Mouse (Mus musculus): ENCODE measurements around the gene Slc24a3. TPM values are rescaled to one million over a fixed set of nuclear protein-coding genes. Genes with fewer than 3 reads are reported as not detected.

Gene Slc24a3
- polyA plus RNA-seq, 1 experiment from 2014 or later = 3.1 TPM

DNA sequence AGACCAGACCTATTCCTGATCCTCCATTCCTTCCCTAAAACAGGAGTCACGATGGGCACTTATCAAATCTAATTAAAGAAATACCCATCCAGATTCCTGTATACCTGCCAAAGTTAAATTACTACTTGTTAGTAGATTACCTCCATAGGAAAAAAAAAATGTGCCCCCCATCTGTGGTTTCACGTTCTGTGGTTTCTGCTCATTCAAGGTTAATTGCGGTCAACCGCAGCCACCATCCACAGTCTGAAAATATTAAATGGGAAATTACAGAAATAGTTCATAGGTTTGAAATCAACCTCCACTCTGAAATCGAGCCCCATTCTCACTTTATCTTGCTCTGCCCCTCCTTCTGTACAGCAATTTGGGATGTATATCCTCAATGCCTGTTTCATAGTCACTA, 440.3 kb downstream of the Slc24a3 start:
- Histone ChIP-seq H3K4me1 (ENCODE audit: control insufficient read depth, insufficient read depth, low read length) (no peaks in the 10 kb centered on the region), H3K27me3 (replicated peaks; ENCODE audit: control insufficient read depth, insufficient read depth, low read length) (no peaks in the 10 kb centered on the region), H3K4me2 (ENCODE audit: low read length) (no peak overlapping the region), H3K36me3 (ENCODE audit: control insufficient read depth, insufficient read depth, low read length) (no peaks in the 10 kb centered on the region), H3K9ac (ENCODE audit: low read length) (no peak overlapping the region), H3K27ac (ENCODE audit: low read depth, low read length) (no peak overlapping the region), H3K9me3 (replicated peaks; ENCODE audit: control insufficient read depth, low read length) (no peaks in the 10 kb centered on the region), H3K4me3 (ENCODE audit: low read depth, low read length) (no peak overlapping the region)
- WGBS = 93% methylated on average over 5 of the region's 5 CpGs
- DNase-seq (ENCODE audit: low spot score) = no peak
- ATAC-seq = no peak

DNA sequence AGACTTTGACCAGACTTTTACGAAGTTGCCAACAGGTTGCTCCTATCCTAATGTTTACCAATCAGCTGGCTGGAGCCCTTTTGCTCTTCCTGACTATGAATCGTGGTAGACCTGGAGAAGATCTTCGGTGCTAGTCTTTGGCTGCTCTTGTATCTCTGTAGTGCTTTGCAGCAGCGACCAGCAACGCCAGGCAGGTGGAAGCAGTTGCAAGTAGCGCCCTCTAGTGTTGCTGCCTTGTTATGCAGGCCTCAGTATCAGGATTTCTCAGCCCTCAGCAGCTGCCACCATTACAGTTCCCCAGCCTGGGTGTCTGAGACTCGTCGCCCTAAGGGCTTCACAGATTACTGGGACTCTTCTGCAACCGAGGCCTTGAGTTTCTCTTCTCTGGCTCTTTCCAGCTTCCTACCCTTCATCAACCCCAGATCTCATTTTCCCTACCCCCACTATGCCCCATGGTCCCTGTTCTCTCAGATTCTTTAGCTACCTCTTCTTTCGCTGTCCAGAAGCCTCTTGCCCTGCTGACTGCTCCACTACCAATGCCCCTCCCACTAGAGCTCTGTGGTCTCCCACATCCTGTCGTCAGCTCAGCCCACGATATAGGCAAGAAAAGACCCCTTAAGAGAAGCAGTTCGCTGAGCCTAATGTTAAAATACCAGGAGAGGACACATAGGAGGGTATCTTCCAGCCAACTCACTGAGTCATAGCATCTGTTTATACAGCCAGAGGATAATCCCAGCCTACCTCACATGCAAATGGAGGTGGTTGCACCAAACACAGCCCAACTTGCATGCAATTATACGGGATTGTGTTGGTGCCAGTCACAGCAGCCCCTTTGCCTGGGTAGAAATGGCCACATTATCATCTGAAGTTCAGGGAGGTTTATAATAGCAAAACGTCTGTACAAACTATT, 443.5 kb downstream of the Slc24a3 start:
- no peaks in the 10 kb centered on the region for H3K4me1 ChIP-seq (ENCODE audit: control insufficient read depth, insufficient read depth, low read length)
- H3K9me3 ChIP-seq (replicated peaks; ENCODE audit: control insufficient read depth, low read length) = no peaks in the 10 kb centered on the region
- ATAC-seq (no peak), DNase-seq (ENCODE audit: low spot score) (peak; percentile 48)
- H3K4me2 ChIP-seq (ENCODE audit: low read length) = no peak overlapping the region
- H3K9ac ChIP-seq (ENCODE audit: low read length) = no peak overlapping the region
- no peaks in the 10 kb centered on the region for H3K36me3 ChIP-seq (ENCODE audit: control insufficient read depth, insufficient read depth, low read length)
- no peak overlapping the region for H3K27ac ChIP-seq (ENCODE audit: low read depth, low read length)
- WGBS = 44% methylated on average over 15 of the region's 15 CpGs
- no peak overlapping the region for H3K4me3 ChIP-seq (ENCODE audit: low read depth, low read length)
- no peaks in the 10 kb centered on the region for H3K27me3 ChIP-seq (replicated peaks; ENCODE audit: control insufficient read depth, insufficient read depth, low read length)

DNA sequence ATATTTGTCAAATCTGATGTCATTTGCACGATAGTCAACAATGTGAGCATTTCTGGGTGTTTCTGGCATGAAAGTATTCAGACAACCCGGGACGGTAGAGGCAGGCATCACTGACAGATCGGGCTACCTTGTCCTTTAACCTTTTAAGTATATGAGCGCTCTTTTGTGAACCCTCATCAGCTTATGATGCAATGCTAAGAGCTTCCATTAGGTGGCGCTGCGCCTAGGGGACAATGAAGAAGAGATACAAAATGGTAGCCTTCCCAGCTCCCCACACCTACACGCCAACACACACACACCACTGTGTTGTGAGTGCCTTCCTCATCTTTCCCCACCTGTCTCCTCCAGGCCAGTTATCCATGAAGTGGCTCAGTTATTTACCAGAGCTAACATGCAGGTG, 445.4 kb downstream of the Slc24a3 start:
- ATAC-seq (no peak), DNase-seq (ENCODE audit: low spot score) (no peak)
- Histone ChIP-seq H3K9ac (ENCODE audit: low read length) (no peak overlapping the region), H3K9me3 (replicated peaks; ENCODE audit: control insufficient read depth, low read length) (no peaks in the 10 kb centered on the region), H3K27me3 (replicated peaks; ENCODE audit: control insufficient read depth, insufficient read depth, low read length) (no peaks in the 10 kb centered on the region), H3K27ac (ENCODE audit: low read depth, low read length) (no peak overlapping the region), H3K4me3 (ENCODE audit: low read depth, low read length) (no peak overlapping the region), H3K36me3 (ENCODE audit: control insufficient read depth, insufficient read depth, low read length) (no peaks in the 10 kb centered on the region), H3K4me2 (ENCODE audit: low read length) (no peak overlapping the region), H3K4me1 (ENCODE audit: control insufficient read depth, insufficient read depth, low read length) (no peaks in the 10 kb centered on the region)
- WGBS = 73% methylated on average over 8 of the region's 8 CpGs

DNA sequence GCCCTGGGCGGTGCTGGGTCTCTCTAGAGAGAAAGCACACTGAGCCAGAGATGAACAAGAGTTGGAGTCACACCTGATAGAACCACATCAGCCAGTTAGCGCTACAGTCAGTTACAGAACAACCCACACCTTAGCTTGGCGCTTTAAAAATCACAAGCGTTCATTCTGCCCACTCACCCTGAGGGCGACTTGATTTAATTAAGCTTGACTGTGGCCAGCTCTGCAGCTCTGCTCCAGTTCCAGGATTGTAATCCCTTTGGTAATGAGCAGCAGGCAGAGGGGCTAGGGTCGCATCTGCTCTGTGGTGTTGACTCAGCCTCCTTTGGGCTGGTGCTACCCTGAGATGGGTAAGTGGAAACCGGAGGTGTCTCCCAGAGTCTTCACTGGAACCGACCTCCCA, 446.2 kb downstream of the Slc24a3 start:
- no peaks in the 10 kb centered on the region for H3K4me1 ChIP-seq (ENCODE audit: control insufficient read depth, insufficient read depth, low read length)
- H3K27ac ChIP-seq (ENCODE audit: low read depth, low read length) = no peak overlapping the region
- no peak overlapping the region for H3K4me2 ChIP-seq (ENCODE audit: low read length)
- no peaks in the 10 kb centered on the region for H3K27me3 ChIP-seq (replicated peaks; ENCODE audit: control insufficient read depth, insufficient read depth, low read length)
- no peak overlapping the region for H3K9ac ChIP-seq (ENCODE audit: low read length)
- no peak overlapping the region for H3K4me3 ChIP-seq (ENCODE audit: low read depth, low read length)
- 0 out of 2 replicates have a peak, but pooled peaks have one; percentile 26 for ATAC-seq
- WGBS = 83% methylated on average over 8 of the region's 8 CpGs
- no peaks in the 10 kb centered on the region for H3K9me3 ChIP-seq (replicated peaks; ENCODE audit: control insufficient read depth, low read length)
- DNase-seq (ENCODE audit: low spot score) = no peak
- H3K36me3 ChIP-seq (ENCODE audit: control insufficient read depth, insufficient read depth, low read length) = no peaks in the 10 kb centered on the region

DNA sequence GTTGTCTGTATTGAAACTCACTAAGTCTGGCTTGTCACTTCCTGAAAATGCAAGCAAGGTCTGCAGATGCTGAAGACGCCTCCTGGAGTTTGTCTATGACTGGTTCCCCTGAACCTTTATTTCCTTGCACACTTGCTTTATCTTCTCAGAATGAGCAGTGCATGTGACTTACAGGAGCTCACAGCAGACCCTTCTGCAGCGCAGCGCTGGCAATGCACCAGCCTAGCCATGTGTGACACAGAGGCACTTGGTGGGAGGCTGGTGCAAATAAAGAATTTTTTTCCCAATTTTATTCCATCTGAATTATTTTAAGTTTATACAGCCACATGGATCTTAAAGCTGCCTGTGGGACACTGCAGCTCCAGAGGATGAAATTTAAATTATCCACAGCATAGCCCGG, 452.1 kb downstream of the Slc24a3 start:
- H3K27ac ChIP-seq (ENCODE audit: low read depth, low read length) = no peak overlapping the region
- no peak overlapping the region for H3K4me3 ChIP-seq (ENCODE audit: low read depth, low read length)
- H3K4me2 ChIP-seq (ENCODE audit: low read length) = no peak overlapping the region
- no peak for DNase-seq (ENCODE audit: low spot score)
- H3K36me3 ChIP-seq (ENCODE audit: control insufficient read depth, insufficient read depth, low read length) = no peaks in the 10 kb centered on the region
- ATAC-seq = no peak
- H3K9ac ChIP-seq (ENCODE audit: low read length) = no peak overlapping the region
- WGBS = 87% methylated on average over 4 of the region's 4 CpGs
- H3K27me3 ChIP-seq (replicated peaks; ENCODE audit: control insufficient read depth, insufficient read depth, low read length) = no peaks in the 10 kb centered on the region
- H3K4me1 ChIP-seq (ENCODE audit: control insufficient read depth, insufficient read depth, low read length) = no peaks in the 10 kb centered on the region
- no peaks in the 10 kb centered on the region for H3K9me3 ChIP-seq (replicated peaks; ENCODE audit: control insufficient read depth, low read length)

DNA sequence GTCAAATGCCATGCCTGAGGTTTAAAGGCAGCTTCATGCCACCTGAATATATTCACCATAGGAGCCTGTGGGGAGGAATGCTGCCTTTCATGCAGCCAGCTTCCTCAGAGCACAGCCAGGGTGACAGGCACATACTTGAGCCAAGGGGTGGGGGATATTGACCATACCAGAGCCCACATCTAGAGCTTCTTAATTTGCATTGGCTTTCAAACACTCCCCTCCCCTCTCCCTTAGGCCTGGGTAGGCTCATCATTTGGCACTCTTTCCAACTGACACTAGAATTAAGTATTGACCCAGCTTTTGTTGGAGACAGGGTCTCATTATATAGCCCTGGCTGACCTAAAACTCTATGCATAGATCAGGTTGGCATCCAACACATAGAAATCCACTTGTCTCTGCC, 453.2 kb downstream of the Slc24a3 start:
- ATAC-seq (no peak), DNase-seq (ENCODE audit: low spot score) (no peak)
- no peak overlapping the region for H3K4me3 ChIP-seq (ENCODE audit: low read depth, low read length)
- no peaks in the 10 kb centered on the region for H3K4me1 ChIP-seq (ENCODE audit: control insufficient read depth, insufficient read depth, low read length)
- H3K4me2 ChIP-seq (ENCODE audit: low read length) = no peak overlapping the region
- no peaks in the 10 kb centered on the region for H3K36me3 ChIP-seq (ENCODE audit: control insufficient read depth, insufficient read depth, low read length)
- H3K9me3 ChIP-seq (replicated peaks; ENCODE audit: control insufficient read depth, low read length) = no peaks in the 10 kb centered on the region
- H3K9ac ChIP-seq (ENCODE audit: low read length) = no peak overlapping the region
- H3K27me3 ChIP-seq (replicated peaks; ENCODE audit: control insufficient read depth, insufficient read depth, low read length) = no peaks in the 10 kb centered on the region
- H3K27ac ChIP-seq (ENCODE audit: low read depth, low read length) = no peak overlapping the region

DNA sequence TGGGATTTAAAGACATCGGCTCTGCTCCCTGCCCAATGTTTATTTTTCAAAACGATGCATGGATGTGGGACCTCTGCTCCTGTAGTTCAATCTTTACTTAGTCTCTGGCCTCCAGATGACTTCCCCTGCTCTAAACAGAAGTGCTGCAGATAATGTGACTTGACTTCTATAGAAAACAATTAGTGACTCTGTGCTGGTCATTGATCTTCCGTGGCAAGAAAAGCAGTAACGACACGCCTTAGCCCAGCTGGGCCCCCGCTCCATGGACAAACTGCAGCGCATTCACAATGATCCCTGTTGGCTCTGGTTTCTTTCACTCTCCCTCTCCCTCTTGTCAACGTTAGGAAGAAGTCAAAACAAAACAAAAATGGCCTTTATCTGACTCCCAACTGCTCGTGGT, 453.6 kb downstream of the Slc24a3 start:
- no peaks in the 10 kb centered on the region for H3K4me1 ChIP-seq (ENCODE audit: control insufficient read depth, insufficient read depth, low read length)
- no peak overlapping the region for H3K27ac ChIP-seq (ENCODE audit: low read depth, low read length)
- no peak overlapping the region for H3K9ac ChIP-seq (ENCODE audit: low read length)
- H3K4me2 ChIP-seq (ENCODE audit: low read length) = no peak overlapping the region
- ATAC-seq = no peak
- H3K27me3 ChIP-seq (replicated peaks; ENCODE audit: control insufficient read depth, insufficient read depth, low read length) = no peaks in the 10 kb centered on the region
- WGBS = 46% methylated on average over 9 of the region's 9 CpGs
- no peaks in the 10 kb centered on the region for H3K9me3 ChIP-seq (replicated peaks; ENCODE audit: control insufficient read depth, low read length)
- no peak for DNase-seq (ENCODE audit: low spot score)
- H3K36me3 ChIP-seq (ENCODE audit: control insufficient read depth, insufficient read depth, low read length) = no peaks in the 10 kb centered on the region
- no peak overlapping the region for H3K4me3 ChIP-seq (ENCODE audit: low read depth, low read length)

DNA sequence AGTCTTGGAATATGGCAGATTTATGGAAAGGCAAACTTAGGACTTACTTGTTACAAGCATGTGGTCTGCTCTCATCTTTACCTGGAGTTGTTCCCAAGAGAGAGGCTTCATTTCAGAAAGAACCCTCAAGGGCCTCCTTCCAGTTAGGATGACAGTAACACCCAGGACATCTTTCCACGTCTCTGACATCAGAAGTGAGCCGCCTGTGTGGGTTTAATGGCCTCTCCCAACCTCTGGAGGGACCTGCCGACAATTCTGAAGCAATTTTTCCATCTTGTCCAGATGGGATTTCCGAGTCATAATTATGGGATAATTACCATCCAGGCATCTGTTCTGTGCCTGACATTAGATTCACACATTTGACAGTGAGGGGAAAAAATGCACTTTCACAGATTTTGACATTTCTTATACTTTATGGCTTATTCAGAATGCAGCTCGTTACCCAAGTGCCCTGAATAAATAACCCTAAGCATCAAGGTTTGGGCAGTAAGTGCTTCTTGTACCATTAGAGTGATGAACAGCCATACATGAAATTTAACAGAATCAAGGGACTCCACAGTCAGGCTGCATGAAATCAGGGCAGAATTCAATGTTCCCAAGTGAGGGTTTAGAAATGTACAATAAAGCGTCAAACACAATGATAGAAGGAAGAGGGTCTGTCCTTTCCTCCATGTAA, 463.7 kb downstream of the Slc24a3 start:
- Histone ChIP-seq H3K9ac (ENCODE audit: low read length) (no peak overlapping the region), H3K27ac (ENCODE audit: low read depth, low read length) (no peak overlapping the region), H3K36me3 (ENCODE audit: control insufficient read depth, insufficient read depth, low read length) (no peaks in the 10 kb centered on the region), H3K4me2 (ENCODE audit: low read length) (no peak overlapping the region), H3K4me1 (ENCODE audit: control insufficient read depth, insufficient read depth, low read length) (no peaks in the 10 kb centered on the region), H3K4me3 (ENCODE audit: low read depth, low read length) (no peak overlapping the region), H3K9me3 (replicated peaks; ENCODE audit: control insufficient read depth, low read length) (no peaks in the 10 kb centered on the region), H3K27me3 (replicated peaks; ENCODE audit: control insufficient read depth, insufficient read depth, low read length) (no peaks in the 10 kb centered on the region)
- DNase-seq (ENCODE audit: low spot score) (peak; percentile 56), ATAC-seq (peak; percentile 34; the same call in 1 of the 2 replicates)
- 59% methylated on average over 6 of the region's 6 CpGs for WGBS

DNA sequence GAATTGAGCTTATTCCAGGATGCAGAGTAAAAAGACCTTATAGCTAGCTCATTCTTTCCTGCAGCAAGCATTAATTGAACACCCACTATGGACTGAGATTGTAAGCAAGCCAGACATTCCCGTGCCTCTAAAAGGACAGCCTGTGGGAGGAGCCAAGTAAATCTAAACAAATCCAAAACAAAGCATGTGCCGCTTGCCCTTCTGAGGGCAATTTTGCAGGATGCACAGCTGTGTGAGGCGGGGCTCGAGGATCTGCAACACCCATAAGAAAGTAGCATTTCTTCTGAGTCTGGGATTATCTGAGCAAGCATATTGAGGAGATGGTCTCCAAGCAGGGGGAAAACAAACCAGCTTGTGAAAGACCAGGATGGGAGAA, 464.2 kb downstream of the Slc24a3 start:
- WGBS = 28% methylated on average over 4 of the region's 4 CpGs
- ATAC-seq (peak; percentile 67), DNase-seq (ENCODE audit: low spot score) (peak; percentile 49)
- Histone ChIP-seq H3K27me3 (replicated peaks; ENCODE audit: control insufficient read depth, insufficient read depth, low read length) (no peaks in the 10 kb centered on the region), H3K27ac (ENCODE audit: low read depth, low read length) (no peak overlapping the region), H3K4me3 (ENCODE audit: low read depth, low read length) (no peak overlapping the region), H3K9me3 (replicated peaks; ENCODE audit: control insufficient read depth, low read length) (no peaks in the 10 kb centered on the region), H3K9ac (ENCODE audit: low read length) (no peak overlapping the region), H3K4me2 (ENCODE audit: low read length) (no peak overlapping the region), H3K4me1 (ENCODE audit: control insufficient read depth, insufficient read depth, low read length) (no peaks in the 10 kb centered on the region), H3K36me3 (ENCODE audit: control insufficient read depth, insufficient read depth, low read length) (no peaks in the 10 kb centered on the region)
